Mouse (Mus musculus) left cerebral cortex, postnatal 4 days (tissue): ENCODE results near the gene Eno2. TPM values are rescaled to one million over a fixed set of nuclear protein-coding genes. Genes with fewer than 3 reads are reported as not detected.

Source experiments
- DNase-seq: peaks from one replicate; pipeline ENCODE4 v3.0.0-alpha.2; 2022
- intact Hi-C: fragments of 180-260 bp; cut with DNase I; formaldehyde crosslinking; loops from one replicate; pipeline ENCODE4 v1.15.1; 2025
- total RNA-seq, 2 experiments: library from RNA; stranded (reverse); gene quantifications; 2 replicates each; pipeline ENCODE4 v1.2.3; 2021

Eno2 gene
- total RNA-seq, 2 experiments from 2014 or later = 190 to 217 TPM

DNA sequence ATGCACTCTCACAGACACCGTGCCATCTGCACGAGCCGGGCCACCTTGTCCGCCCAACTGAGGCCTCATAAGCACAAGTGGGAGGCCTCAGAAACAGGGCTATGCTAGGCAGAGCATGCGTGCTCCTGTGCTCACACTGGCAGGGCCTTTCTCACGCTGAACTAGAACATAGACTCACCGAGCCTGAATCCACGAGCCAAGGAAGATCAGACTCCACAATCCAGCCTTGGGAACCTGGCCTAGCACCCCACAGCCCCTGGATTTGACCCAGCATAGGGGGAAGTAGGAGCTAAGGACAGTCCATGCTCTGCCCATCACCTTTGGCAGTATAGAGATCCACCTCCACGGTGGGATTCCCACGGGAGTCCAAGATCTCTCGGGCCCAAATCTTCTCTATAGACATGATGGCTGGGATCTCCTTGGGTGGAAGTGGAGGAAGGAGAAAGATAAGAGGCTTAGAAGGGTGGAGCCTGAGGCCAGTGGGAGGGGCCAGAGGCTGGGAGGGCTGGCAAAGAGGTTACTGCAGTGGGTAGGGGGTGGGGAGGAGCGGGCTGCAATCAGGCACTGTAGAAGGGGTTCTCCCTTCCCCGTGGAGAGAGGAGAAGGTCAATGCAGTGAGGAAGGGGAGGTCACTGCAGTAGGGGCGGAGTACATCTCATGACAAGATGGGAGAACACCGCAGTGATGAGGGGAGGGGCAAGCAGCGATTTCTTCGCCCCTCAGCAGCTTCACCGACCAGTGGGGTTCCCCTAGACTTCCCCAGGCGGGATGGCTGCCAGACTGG is 1.4 kb downstream of the Eno2 start:
- intact Hi-C loops = no loop called here
- no peak for DNase-seq

- intact Hi-C loops = no loop called here
- DNase-seq = no peak
Observed at GRCm38 (mm10) chr6:124767536-124767919, 1.9 kb downstream of the Eno2 start.

- intact Hi-C loops = no loop called here
- DNase-seq = no peak
Observed at GRCm38 (mm10) chr6:124765951-124766350, 3.5 kb downstream of the Eno2 start.

DNA sequence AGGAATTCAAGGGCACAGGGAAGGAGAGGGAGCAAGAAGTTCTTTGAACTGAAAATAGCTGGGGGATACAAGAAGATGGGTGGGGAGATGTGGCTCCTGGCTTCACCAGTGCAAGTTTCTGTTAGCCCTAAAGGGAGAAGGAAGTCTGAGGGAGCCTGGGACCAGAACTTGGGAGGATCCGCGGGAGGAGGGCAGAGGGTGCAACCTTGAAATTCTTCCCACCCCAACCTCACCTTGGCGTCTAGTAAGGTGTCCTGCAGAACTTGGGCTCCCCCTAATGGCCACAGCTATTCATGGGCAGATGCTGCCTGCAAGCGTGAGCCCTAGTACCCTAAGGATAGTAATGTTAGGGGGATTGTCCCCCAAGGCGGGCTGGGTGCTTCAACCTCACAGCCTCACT is 10.2 kb downstream of the Eno2 start:
- intact Hi-C loops = loop anchor here (5.0 kb wide), 1 partner anchor 48 kb away; the partner anchor contains the start of gene Spsb2
- DNase-seq = peak; percentile 86

- no peak for DNase-seq
- intact Hi-C loops = loop anchor here (5.0 kb wide), 1 partner anchor 48 kb away; the partner anchor contains the start of gene Spsb2
Observed at GRCm38 (mm10) chr6:124758849-124759232, 10.6 kb downstream of the Eno2 start.

GRCm38 (mm10) chr6:124757909-124758848 is 11.3 kb downstream of the Eno2 start:
- intact Hi-C loops = loop anchor here (5.0 kb wide), 1 partner anchor 49 kb away; the partner anchor contains the start of gene Spsb2
- peak; percentile 67 for DNase-seq

- no peak for DNase-seq
- intact Hi-C loops = loop anchor here (5.0 kb wide), 1 partner anchor 50 kb away; the partner anchor contains the start of gene Spsb2
Observed at GRCm38 (mm10) chr6:124757351-124757880, 12.1 kb downstream of the Eno2 start.

DNA sequence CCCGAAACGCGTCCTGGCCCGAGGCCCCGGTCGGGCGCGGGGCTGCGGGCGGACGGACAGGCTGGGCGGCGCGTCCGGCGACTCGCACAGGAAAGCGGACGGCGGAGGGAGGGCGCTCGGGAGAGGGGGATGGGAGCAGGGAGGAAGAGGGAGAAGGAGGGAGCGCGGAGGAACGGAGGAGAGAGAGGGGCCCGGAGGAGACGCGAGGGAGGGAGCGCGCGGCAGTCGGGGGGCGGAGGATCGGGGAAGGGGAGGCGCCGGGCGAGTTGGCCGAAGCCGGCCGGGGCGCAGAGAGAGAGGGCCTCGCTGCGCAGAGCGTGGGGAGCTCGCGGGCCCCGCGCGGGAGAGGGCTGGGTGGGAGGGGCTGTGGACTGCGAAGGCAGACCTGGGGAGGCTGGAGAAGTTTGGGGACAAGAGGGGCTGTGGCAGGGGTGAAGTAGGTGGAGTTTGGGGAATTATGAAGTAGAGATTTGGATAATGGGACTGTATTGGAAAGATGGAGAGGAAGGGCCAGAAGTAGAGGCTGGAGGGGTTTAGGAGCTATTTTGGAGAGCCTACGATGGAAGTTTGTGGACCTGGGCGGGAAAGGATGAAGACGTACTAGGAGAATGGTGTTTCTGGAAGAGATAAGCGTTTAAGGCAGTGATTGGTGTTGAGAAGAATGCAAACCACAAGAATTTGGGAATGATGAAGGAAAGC is 12.7 kb downstream of the Eno2 start:
- intact Hi-C loops = loop anchor here (5.0 kb wide), 1 partner anchor 50 kb away; the partner anchor contains the start of gene Spsb2

GRCm38 (mm10) chr6:124755831-124756595 is 13.5 kb downstream of the Eno2 start, which contains the start of the genes Gm45234 and Atn1:
Gene Gm45234 (minus strand): TSS chr6:124756021.
Gene Atn1 (minus strand): TSS chr6:124756524.
- intact Hi-C loops = loop anchor here (5.0 kb wide), 1 partner anchor 51 kb away; the partner anchor contains the start of gene Spsb2
- peak; percentile 78 for DNase-seq

More for the DNA sequence above, 12.7 kb downstream of the Eno2 start:
- peak; percentile 90 for DNase-seq

DNA sequence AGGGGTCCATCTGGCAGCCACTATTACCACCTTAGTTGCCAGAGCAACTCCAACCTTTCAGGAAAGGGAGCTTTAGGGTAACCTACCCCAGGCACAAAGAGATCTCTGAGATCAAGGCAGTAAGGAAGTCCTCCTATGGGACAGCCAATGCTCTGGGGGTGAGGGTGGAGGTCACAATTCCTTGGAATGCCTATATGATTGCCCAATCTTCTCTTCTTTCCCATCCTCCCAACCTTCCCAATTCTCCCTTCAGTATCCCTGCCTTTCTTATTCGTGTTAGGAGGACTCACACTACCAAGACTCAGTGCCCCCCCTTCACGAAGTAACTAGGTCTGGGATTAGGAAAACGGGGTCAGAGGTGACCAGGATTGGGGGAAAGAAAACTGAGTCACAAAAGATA is 14.2 kb downstream of the Eno2 start:
- intact Hi-C loops = loop anchor here (5.0 kb wide), 1 partner anchor 52 kb away; the partner anchor contains the start of gene Spsb2

DNA sequence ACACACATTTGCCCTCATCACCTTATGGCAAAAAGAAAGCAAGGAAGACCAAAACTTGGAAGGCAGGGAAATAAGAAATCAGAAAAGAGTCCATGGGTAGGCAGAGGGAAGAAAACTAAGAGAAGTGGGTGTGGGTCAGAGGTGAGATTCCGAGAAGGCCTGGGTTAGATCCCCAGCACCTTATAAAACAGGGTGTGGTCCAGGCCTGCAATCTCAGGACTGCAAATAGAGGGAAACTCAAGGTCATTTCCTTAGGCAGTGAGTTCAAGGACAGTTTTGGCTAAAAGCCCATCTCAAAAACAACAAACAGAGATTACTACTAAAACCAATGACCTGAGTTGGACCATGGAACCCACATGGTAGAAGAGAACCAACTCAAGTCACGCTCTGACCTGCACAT is 15.6 kb downstream of the Eno2 start:
- intact Hi-C loops = no loop called here

More for the DNA sequence above, 14.2 kb downstream of the Eno2 start:
- DNase-seq = no peak

DNA sequence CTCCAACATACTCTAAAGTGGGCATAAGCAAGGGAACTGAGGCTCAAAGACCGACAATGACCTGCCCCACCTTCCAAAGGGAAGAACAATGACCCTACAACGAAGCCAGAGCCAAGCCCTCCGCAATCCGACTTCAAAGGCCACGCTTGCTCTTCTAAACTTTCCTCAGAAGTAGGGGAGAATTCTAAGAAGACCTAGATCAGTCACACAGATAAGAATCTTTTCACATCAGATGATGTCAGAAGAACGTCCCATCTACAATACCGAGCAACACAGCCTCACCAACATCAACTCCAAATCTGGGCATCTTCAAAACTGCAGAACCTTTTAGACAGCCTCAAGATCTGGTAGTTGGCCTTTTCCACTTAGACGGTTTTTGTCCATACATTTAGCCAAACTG is 19.1 kb downstream of the Eno2 start:
- intact Hi-C loops = no loop called here
- no peak for DNase-seq

More for the DNA sequence above, 15.6 kb downstream of the Eno2 start:
- DNase-seq = no peak

- no peak for DNase-seq
- intact Hi-C loops = no loop called here
Observed at GRCm38 (mm10) chr6:124746654-124747632, 22.5 kb downstream of the Eno2 start.

- intact Hi-C loops = no loop called here
- DNase-seq = no peak
Observed at GRCm38 (mm10) chr6:124746296-124746605, 23.2 kb downstream of the Eno2 start.

GRCm38 (mm10) chr6:124745490-124746295 is 23.8 kb downstream of the Eno2 start:
- DNase-seq = peak; percentile 96
- intact Hi-C loops = no loop called here

GRCm38 (mm10) chr6:124744755-124745321 is 24.6 kb downstream of the Eno2 start:
- DNase-seq = peak; percentile 32
- intact Hi-C loops = no loop called here

DNA sequence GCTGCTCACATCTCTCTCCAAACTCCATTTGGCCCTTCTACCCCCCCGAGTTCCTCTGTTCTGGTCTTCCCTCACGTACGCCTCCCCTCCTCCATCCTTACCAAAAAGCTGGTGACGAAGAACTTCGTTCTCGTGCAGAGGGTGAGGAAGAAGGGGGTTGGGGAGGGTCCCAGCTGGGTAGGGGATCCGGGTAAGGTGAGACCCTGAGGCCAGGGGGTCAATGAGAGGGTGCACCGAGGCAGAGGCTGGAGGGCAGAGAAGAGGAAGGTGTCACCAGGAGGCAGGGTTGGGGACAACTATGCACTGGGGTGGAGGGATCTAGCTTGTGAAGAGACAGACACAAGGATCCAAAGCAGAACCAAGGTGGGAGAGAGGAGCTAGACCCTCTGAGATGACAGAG is 25.8 kb downstream of the Eno2 start:
- no peak for DNase-seq
- intact Hi-C loops = no loop called here
